Mouse (Mus musculus): ENCODE measurements around the gene Actn4.

- TF ChIP-seq CTCF (IDR thresholded peaks at IDR 0.05 in 2 of 3, conservative IDR thresholded peaks at IDR 0.05 in 1 of 3; ENCODE audit: control insufficient read depth in 1 of 3, insufficient read depth in 1 of 3, low read depth in 2 of 3, low read length in 3 of 3, poor library complexity in 1 of 3, severe bottlenecking in 1 of 3) (no peak), MYC (IDR thresholded peaks at IDR 0.05; ENCODE audit: low read depth, low read length) (no peak), POLR2A (IDR thresholded peaks at IDR 0.05; ENCODE audit: control insufficient read depth in 1 of 2, insufficient read depth in 1 of 2, low read depth in 1 of 2, low read length in 2 of 2, poor library complexity in 1 of 2) (no peak), EP300 (IDR thresholded peaks at IDR 0.05; ENCODE audit: low read depth in 1 of 2, low read length in 2 of 2) (no peak), E2F4 (IDR thresholded peaks at IDR 0.05; ENCODE audit: borderline replicate concordance, low read depth, low read length) (no peak), TCF12 (IDR thresholded peaks at IDR 0.05; ENCODE audit: low read depth, low read length) (no peak), ELF1 (IDR thresholded peaks at IDR 0.05; ENCODE audit: low read depth, low read length) (no peak), TAL1 (IDR thresholded peaks at IDR 0.05; ENCODE audit: low read length) (no peak), KAT2A (conservative IDR thresholded peaks at IDR 0.05; ENCODE audit: low read depth, low read length) (no peak), POLR2AphosphoS5 (IDR thresholded peaks at IDR 0.05; ENCODE audit: borderline replicate concordance, low read depth, low read length) (no peak), SIN3A (IDR thresholded peaks at IDR 0.05; ENCODE audit: low read length) (no peak), RAD21 (IDR thresholded peaks at IDR 0.05; ENCODE audit: low read depth, low read length) (no peak), GATA1 (IDR thresholded peaks at IDR 0.05; ENCODE audit: low read depth, low read length) (no peak), TBP (IDR thresholded peaks at IDR 0.05; ENCODE audit: low read depth, low read length) (no peak)
Measured at GRCm38 (mm10) chr7:28897661-28898060, 64.5 kb downstream of the Actn4 start.

Measured in MEL (cell line).